Mouse (Mus musculus): Measurements from ENCODE around the gene Ms4a10. TPM values are rescaled to one million over a fixed set of nuclear protein-coding genes. Genes with fewer than 3 reads are reported as not detected.

Ms4a10 gene
- polyA plus RNA-seq, 1 experiment from 2014 or later = not detected

DNA sequence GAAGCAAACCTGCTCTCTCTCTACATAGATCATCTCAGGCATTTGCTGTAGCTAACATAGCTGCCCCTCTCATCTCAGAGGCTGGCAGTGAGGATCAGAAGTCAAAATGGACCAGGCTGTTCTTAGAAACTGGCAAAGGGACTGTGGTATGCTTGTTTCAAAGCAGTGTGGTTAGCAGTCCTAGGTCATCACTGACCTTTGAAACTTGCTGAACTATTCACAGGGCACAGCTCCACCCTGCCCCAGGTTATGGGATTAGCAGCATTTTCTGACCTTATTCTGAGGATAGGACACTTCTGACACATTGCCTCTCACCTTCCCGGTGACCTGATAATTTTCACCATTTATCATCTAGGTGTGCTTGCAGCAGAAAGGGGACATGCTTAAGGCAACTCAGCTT is 14.1 kb upstream of the Ms4a10 start:
- H3K4me1 ChIP-seq (ENCODE audit: control insufficient read depth, insufficient read depth, low read length) = no peaks in the 10 kb centered on the region
- 97% methylated on average over 1 of the region's 1 CpGs for WGBS
- no peaks in the 10 kb centered on the region for H3K36me3 ChIP-seq (ENCODE audit: control insufficient read depth, insufficient read depth, low read length)
- no peak overlapping the region for H3K4me2 ChIP-seq (ENCODE audit: low read length)
- H3K9ac ChIP-seq (ENCODE audit: low read depth, low read length) = no peak overlapping the region
- H3K4me3 ChIP-seq (ENCODE audit: low read depth, low read length) = no peak overlapping the region
- ATAC-seq = no peak
- H3K9me3 ChIP-seq (replicated peaks; ENCODE audit: control insufficient read depth, low read length, poor library complexity, severe bottlenecking) = no peaks in the 10 kb centered on the region
- H3K27ac ChIP-seq (ENCODE audit: low read length) = no peak overlapping the region
- no peaks in the 10 kb centered on the region for H3K27me3 ChIP-seq (ENCODE audit: control insufficient read depth, insufficient read depth, low read depth, low read length)

- H3K4me3 ChIP-seq (ENCODE audit: low read depth, low read length) = no peak overlapping the region
- H3K4me2 ChIP-seq (ENCODE audit: low read length) = no peak overlapping the region
- no peak overlapping the region for H3K9ac ChIP-seq (ENCODE audit: low read depth, low read length)
- no peaks in the 10 kb centered on the region for H3K36me3 ChIP-seq (ENCODE audit: control insufficient read depth, insufficient read depth, low read length)
- H3K27me3 ChIP-seq (ENCODE audit: control insufficient read depth, insufficient read depth, low read depth, low read length) = no peaks in the 10 kb centered on the region
- no peak overlapping the region for H3K27ac ChIP-seq (ENCODE audit: low read length)
- H3K4me1 ChIP-seq (ENCODE audit: control insufficient read depth, insufficient read depth, low read length) = no peaks in the 10 kb centered on the region
- 94% methylated on average over 4 of the region's 4 CpGs for WGBS
- ATAC-seq = no peak
- no peaks in the 10 kb centered on the region for H3K9me3 ChIP-seq (replicated peaks; ENCODE audit: control insufficient read depth, low read length, poor library complexity, severe bottlenecking)
Measured at GRCm38 (mm10) chr19:10985889-10986288, 11.4 kb upstream of the Ms4a10 start.

DNA sequence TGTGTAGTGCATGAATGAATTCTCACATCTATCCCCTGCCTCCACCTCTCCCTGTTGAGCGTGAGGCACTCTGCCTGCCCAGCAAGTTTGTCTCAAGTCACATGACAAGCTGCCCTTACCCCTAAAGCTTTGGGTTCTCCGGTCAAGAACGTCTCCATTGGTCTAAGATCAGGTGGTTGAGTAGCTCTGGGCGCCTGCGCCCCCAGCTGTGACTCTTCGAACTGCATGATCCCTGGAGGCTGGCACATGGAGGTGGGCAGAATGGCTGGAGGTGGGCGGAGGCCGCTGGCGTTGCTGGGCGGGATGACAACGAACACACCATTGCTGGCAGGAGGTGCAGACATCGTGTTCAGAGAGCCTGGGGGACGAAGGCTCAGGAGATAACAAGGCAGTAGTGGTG is 10.1 kb upstream of the Ms4a10 start:
- no peak overlapping the region for H3K4me2 ChIP-seq (ENCODE audit: low read length)
- H3K27ac ChIP-seq (ENCODE audit: low read length) = no peak overlapping the region
- WGBS = 85% methylated on average over 13 of the region's 13 CpGs
- no peaks in the 10 kb centered on the region for H3K9me3 ChIP-seq (replicated peaks; ENCODE audit: control insufficient read depth, low read length, poor library complexity, severe bottlenecking)
- H3K27me3 ChIP-seq (ENCODE audit: control insufficient read depth, insufficient read depth, low read depth, low read length) = no peaks in the 10 kb centered on the region
- no peak for ATAC-seq
- no peak overlapping the region for H3K4me3 ChIP-seq (ENCODE audit: low read depth, low read length)
- H3K4me1 ChIP-seq (ENCODE audit: control insufficient read depth, insufficient read depth, low read length) = no peaks in the 10 kb centered on the region
- H3K36me3 ChIP-seq (ENCODE audit: control insufficient read depth, insufficient read depth, low read length) = no peaks in the 10 kb centered on the region
- no peak overlapping the region for H3K9ac ChIP-seq (ENCODE audit: low read depth, low read length)

GRCm38 (mm10) chr19:10983146-10983545 is 8.7 kb upstream of the Ms4a10 start:
- ATAC-seq = no peak
- 27% methylated on average over 14 of the region's 14 CpGs for WGBS
- Histone ChIP-seq H3K4me1 (ENCODE audit: control insufficient read depth, insufficient read depth, low read length) (no peaks in the 10 kb centered on the region), H3K36me3 (ENCODE audit: control insufficient read depth, insufficient read depth, low read length) (no peaks in the 10 kb centered on the region), H3K4me3 (ENCODE audit: low read depth, low read length) (no peak overlapping the region), H3K27ac (ENCODE audit: low read length) (no peak overlapping the region), H3K9ac (ENCODE audit: low read depth, low read length) (no peak overlapping the region), H3K4me2 (ENCODE audit: low read length) (no peak overlapping the region), H3K27me3 (ENCODE audit: control insufficient read depth, insufficient read depth, low read depth, low read length) (no peaks in the 10 kb centered on the region), H3K9me3 (replicated peaks; ENCODE audit: control insufficient read depth, low read length, poor library complexity, severe bottlenecking) (no peaks in the 10 kb centered on the region)

DNA sequence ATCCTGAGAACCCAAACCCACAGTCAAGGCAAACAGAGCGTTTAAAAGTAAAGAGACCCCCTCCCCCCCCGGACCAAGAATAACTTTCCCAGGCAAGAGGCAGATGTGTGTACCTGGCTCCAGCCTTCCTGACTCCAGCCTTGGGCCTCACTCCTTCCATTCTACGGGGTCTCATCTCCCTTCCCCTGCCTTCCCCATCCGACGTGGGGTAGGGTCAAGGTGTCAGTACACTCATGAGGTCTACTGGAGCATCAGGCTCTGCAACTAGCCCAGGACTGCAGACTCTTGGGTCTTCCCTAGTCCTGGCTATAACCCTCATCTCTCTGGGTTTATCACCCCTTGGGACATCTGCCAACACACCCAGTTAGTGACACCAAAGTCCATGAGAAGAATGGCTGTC is 5.7 kb upstream of the Ms4a10 start:
- H3K4me2 ChIP-seq (ENCODE audit: low read length) = no peak overlapping the region
- 93% methylated on average over 5 of the region's 5 CpGs for WGBS
- H3K36me3 ChIP-seq (ENCODE audit: control insufficient read depth, insufficient read depth, low read length) = no peaks in the 10 kb centered on the region
- H3K27me3 ChIP-seq (ENCODE audit: control insufficient read depth, insufficient read depth, low read depth, low read length) = no peaks in the 10 kb centered on the region
- no peaks in the 10 kb centered on the region for H3K9me3 ChIP-seq (replicated peaks; ENCODE audit: control insufficient read depth, low read length, poor library complexity, severe bottlenecking)
- H3K27ac ChIP-seq (ENCODE audit: low read length) = no peak overlapping the region
- no peak overlapping the region for H3K4me3 ChIP-seq (ENCODE audit: low read depth, low read length)
- no peak overlapping the region for H3K9ac ChIP-seq (ENCODE audit: low read depth, low read length)
- no peaks in the 10 kb centered on the region for H3K4me1 ChIP-seq (ENCODE audit: control insufficient read depth, insufficient read depth, low read length)
- no peak for ATAC-seq

DNA sequence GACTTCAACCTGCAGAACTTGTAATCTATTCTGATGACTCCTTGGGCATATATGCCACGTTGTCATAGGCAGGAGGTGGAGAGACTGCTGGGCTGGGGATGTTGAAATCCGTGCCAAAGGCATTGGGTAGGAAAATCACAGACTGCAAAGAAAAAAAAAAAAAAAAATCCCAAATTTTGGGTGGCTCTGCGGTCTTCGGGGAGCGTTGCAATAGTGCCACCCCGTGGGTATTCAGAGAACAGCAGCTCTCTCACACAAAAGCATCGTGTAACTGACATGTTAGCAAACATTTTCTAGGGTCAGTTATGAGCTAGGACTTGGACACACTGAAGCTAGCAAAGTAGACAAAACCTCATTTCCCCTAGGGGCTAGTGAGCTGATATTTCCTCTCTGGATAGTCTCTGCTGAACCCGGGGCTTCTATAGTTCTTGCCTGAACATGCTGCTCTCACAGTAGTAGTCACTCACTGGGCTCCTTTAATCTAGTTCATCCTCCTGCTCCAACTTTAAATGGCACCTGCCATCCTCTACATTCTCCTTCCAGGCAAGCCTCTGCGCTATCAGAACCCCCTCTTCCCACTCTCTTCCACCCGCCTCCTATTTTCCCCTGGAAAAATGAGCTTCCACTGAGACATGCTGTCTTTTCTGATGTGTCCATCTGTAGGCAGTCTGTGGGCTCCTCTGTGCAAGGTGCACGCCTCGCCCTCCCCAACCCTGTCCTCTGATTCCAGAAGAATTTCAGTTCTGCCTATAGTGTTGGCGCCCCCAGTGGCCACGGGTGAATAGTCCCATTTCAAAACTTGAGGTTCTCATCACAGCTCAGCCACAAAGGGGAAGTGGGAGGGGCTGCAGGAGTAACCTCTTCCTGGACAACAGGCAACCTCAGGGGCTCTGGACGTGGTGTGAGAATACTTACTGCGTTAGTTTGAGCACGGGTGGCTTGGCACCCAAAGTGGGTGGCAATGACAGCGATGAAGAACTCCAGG is 5.0 kb upstream of the Ms4a10 start:
- Histone ChIP-seq H3K9ac (ENCODE audit: low read depth, low read length) (no peak overlapping the region), H3K27me3 (ENCODE audit: control insufficient read depth, insufficient read depth, low read depth, low read length) (no peaks in the 10 kb centered on the region), H3K9me3 (replicated peaks; ENCODE audit: control insufficient read depth, low read length, poor library complexity, severe bottlenecking) (no peaks in the 10 kb centered on the region), H3K36me3 (ENCODE audit: control insufficient read depth, insufficient read depth, low read length) (no peaks in the 10 kb centered on the region), H3K4me1 (ENCODE audit: control insufficient read depth, insufficient read depth, low read length) (no peaks in the 10 kb centered on the region), H3K4me2 (ENCODE audit: low read length) (peak overlapping the region; percentile 33), H3K27ac (ENCODE audit: low read length) (no peak overlapping the region), H3K4me3 (ENCODE audit: low read depth, low read length) (no peak overlapping the region)
- peak; percentile 64 for ATAC-seq
- WGBS = 13% methylated on average over 18 of the region's 18 CpGs

DNA sequence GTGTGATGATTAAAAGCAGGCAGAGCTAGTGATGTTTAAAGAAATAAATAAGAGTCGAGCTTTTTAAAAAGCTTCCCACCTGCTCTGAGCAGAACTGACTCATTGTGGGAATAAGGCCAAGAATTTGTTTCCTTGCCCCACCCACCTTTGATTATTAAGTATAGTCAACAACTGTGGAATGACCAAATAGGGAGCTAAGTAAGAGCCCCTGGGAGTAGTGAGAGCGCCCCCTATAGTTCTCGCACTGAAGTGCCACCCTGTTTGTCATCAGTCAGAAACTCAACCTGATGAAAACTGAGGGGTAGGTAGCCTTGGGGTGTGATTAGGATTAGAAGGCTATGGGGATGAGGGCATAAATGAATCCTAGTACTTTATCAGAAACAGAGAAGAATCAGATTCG is 1.8 kb upstream of the Ms4a10 start:
- 56% methylated on average over 4 of the region's 4 CpGs for WGBS
- no peaks in the 10 kb centered on the region for H3K36me3 ChIP-seq (ENCODE audit: control insufficient read depth, insufficient read depth, low read length)
- ATAC-seq = no peak
- H3K27me3 ChIP-seq (ENCODE audit: control insufficient read depth, insufficient read depth, low read depth, low read length) = no peaks in the 10 kb centered on the region
- no peaks in the 10 kb centered on the region for H3K9me3 ChIP-seq (replicated peaks; ENCODE audit: control insufficient read depth, low read length, poor library complexity, severe bottlenecking)
- no peak overlapping the region for H3K4me2 ChIP-seq (ENCODE audit: low read length)
- H3K27ac ChIP-seq (ENCODE audit: low read length) = no peak overlapping the region
- H3K9ac ChIP-seq (ENCODE audit: low read depth, low read length) = no peak overlapping the region
- no peaks in the 10 kb centered on the region for H3K4me1 ChIP-seq (ENCODE audit: control insufficient read depth, insufficient read depth, low read length)
- H3K4me3 ChIP-seq (ENCODE audit: low read depth, low read length) = no peak overlapping the region

GRCm38 (mm10) chr19:10975187-10975586 is 717 bp upstream of the Ms4a10 start:
- H3K4me3 ChIP-seq (ENCODE audit: low read depth, low read length) = no peak overlapping the region
- no peak overlapping the region for H3K9ac ChIP-seq (ENCODE audit: low read depth, low read length)
- no peaks in the 10 kb centered on the region for H3K27me3 ChIP-seq (ENCODE audit: control insufficient read depth, insufficient read depth, low read depth, low read length)
- no peak for ATAC-seq
- no peaks in the 10 kb centered on the region for H3K36me3 ChIP-seq (ENCODE audit: control insufficient read depth, insufficient read depth, low read length)
- no peaks in the 10 kb centered on the region for H3K4me1 ChIP-seq (ENCODE audit: control insufficient read depth, insufficient read depth, low read length)
- no peak overlapping the region for H3K4me2 ChIP-seq (ENCODE audit: low read length)
- no peaks in the 10 kb centered on the region for H3K9me3 ChIP-seq (replicated peaks; ENCODE audit: control insufficient read depth, low read length, poor library complexity, severe bottlenecking)
- no peak overlapping the region for H3K27ac ChIP-seq (ENCODE audit: low read length)
- 86% methylated on average over 2 of the region's 2 CpGs for WGBS

DNA sequence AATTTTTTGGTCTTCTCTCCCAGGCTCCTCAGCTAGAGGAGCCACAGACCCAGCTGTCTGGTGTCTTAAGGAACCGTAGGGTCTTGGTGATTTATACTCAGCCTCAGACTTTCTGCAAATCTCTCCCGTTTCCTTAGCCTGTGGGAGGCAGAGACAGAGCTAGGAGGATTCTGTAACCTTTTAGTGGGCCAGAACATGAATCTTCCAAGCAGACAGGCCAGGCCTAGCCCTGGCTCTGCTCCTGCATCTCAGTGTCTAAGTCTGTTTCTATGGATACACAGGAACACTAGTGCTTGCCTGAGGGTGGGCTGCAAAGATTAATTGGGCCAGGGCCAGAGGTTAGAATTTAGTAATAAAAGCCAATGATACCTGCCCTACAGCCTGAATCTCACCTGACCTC is 1.3 kb downstream of the Ms4a10 start:
- H3K4me1 ChIP-seq (ENCODE audit: control insufficient read depth, insufficient read depth, low read length) = no peaks in the 10 kb centered on the region
- no peak overlapping the region for H3K4me3 ChIP-seq (ENCODE audit: low read depth, low read length)
- no peaks in the 10 kb centered on the region for H3K36me3 ChIP-seq (ENCODE audit: control insufficient read depth, insufficient read depth, low read length)
- WGBS = 66% methylated on average over 2 of the region's 2 CpGs
- no peaks in the 10 kb centered on the region for H3K27me3 ChIP-seq (ENCODE audit: control insufficient read depth, insufficient read depth, low read depth, low read length)
- ATAC-seq = no peak
- H3K9me3 ChIP-seq (replicated peaks; ENCODE audit: control insufficient read depth, low read length, poor library complexity, severe bottlenecking) = no peaks in the 10 kb centered on the region
- H3K4me2 ChIP-seq (ENCODE audit: low read length) = no peak overlapping the region
- no peak overlapping the region for H3K27ac ChIP-seq (ENCODE audit: low read length)
- H3K9ac ChIP-seq (ENCODE audit: low read depth, low read length) = no peak overlapping the region
